Mouse (Mus musculus): ENCODE data around the gene Adam11.

Adam11 gene

GRCm38 (mm10) chr11:102778597-102778996 is 17.4 kb downstream of the Adam11 start:
- in situ Hi-C loops (cut with MboI, MseI): loop anchor here (5.0 kb wide), 1 partner anchor 84 kb away; no protein-coding TSS in a partner anchor

GRCm38 (mm10) chr11:102779081-102779638 is 17.9 kb downstream of the Adam11 start:
- in situ Hi-C loops (cut with MboI, MseI): loop anchor here (5.0 kb wide), 1 partner anchor 83 kb away; no protein-coding TSS in a partner anchor

- in situ Hi-C loops (cut with MboI, MseI): loop anchor here (5.0 kb wide), 1 partner anchor 82 kb away; no protein-coding TSS in a partner anchor
These were observed 18.6 kb downstream of the Adam11 start for GRCm38 (mm10) chr11:102779824-102780223.

- in situ Hi-C loops (cut with MboI, MseI): no loop called here
These were observed 19.2 kb downstream of the Adam11 start for GRCm38 (mm10) chr11:102780271-102780985.

- in situ Hi-C loops (cut with MboI, MseI): no loop called here
These were observed 19.7 kb downstream of the Adam11 start for GRCm38 (mm10) chr11:102780986-102781351.

GRCm38 (mm10) chr11:102781523-102781922 is 20.3 kb downstream of the Adam11 start:
- in situ Hi-C loops (cut with MboI, MseI): no loop called here

- in situ Hi-C loops (cut with MboI, MseI): no loop called here
These were observed 22.2 kb downstream of the Adam11 start for GRCm38 (mm10) chr11:102783443-102783842.

GRCm38 (mm10) chr11:102787688-102788177 is 26.5 kb downstream of the Adam11 start:
- in situ Hi-C loops (cut with MboI, MseI): no loop called here

- in situ Hi-C loops (cut with MboI, MseI): no loop called here
These were observed 30.6 kb downstream of the Adam11 start for GRCm38 (mm10) chr11:102791682-102792445.

GRCm38 (mm10) chr11:102794157-102794556 is 32.9 kb downstream of the Adam11 start:
- in situ Hi-C loops (cut with MboI, MseI): no loop called here

- in situ Hi-C loops (cut with MboI, MseI): no loop called here
These were observed 42.2 kb downstream of the Adam11 start for GRCm38 (mm10) chr11:102803453-102803852.

- in situ Hi-C loops (cut with MboI, MseI): no loop called here
These were observed 47.0 kb downstream of the Adam11 start for GRCm38 (mm10) chr11:102808246-102808645.

- in situ Hi-C loops (cut with MboI, MseI): no loop called here
These were observed 49.7 kb downstream of the Adam11 start for GRCm38 (mm10) chr11:102810721-102811485.

GRCm38 (mm10) chr11:102814881-102815280 is 53.6 kb downstream of the Adam11 start:
- in situ Hi-C loops (cut with MboI, MseI): no loop called here

- in situ Hi-C loops (cut with MboI, MseI): no loop called here
These were observed 57.1 kb downstream of the Adam11 start for GRCm38 (mm10) chr11:102818121-102819020.

- in situ Hi-C loops (cut with MboI, MseI): no loop called here
These were observed 58.0 kb downstream of the Adam11 start, which contains the start of gene Gjc1 for GRCm38 (mm10) chr11:102819021-102819782. Gjc1 (minus strand) TSS chr11:102819700.

- in situ Hi-C loops (cut with MboI, MseI): no loop called here
These were observed 58.6 kb downstream of the Adam11 start for GRCm38 (mm10) chr11:102819783-102820385.

GRCm38 (mm10) chr11:102820432-102820831 is 59.2 kb downstream of the Adam11 start:
- in situ Hi-C loops (cut with MboI, MseI): no loop called here

- in situ Hi-C loops (cut with MboI, MseI): no loop called here
These were observed 60.0 kb downstream of the Adam11 start for GRCm38 (mm10) chr11:102821231-102821630.
